Mouse (Mus musculus): ENCODE measurements around the gene Psg22. TPM values are rescaled to one million over a fixed set of nuclear protein-coding genes. Genes with fewer than 3 reads are reported as not detected.
"Not testable (repeated sequence)": the region's sequence is repeated elsewhere in the genome, so short reads cannot be mapped to it uniquely, and the experiment has no call there.

Psg22 gene
- total and polyA plus RNA-seq, 2 experiments from 2014 or later, result not detected

GRCm38 (mm10) chr7:18728391-18728790 is 10.5 kb downstream of the Psg22 start:
- ATAC-seq, result no peak
- H3K9me3 ChIP-seq (ENCODE audit: low read length), result no peaks in the 10 kb centered on the region
- H3K27ac ChIP-seq (ENCODE audit: low read depth, low read length), result no peak overlapping the region
- H3K4me1 ChIP-seq (ENCODE audit: insufficient read depth), result no peaks in the 10 kb centered on the region
- no peak overlapping the region for H3K4me3 ChIP-seq (ENCODE audit: low read depth, low read length)
- WGBS, result 66% methylated on average over 1 of the region's 1 CpGs
- H3K9ac ChIP-seq, result no peak overlapping the region
- H3K27me3 ChIP-seq (ENCODE audit: insufficient read depth, low read length), result no peaks in the 10 kb centered on the region
- H3K4me2 ChIP-seq (ENCODE audit: low read depth), result no peak overlapping the region
- DNase-seq, result no peak
- no peaks in the 10 kb centered on the region for H3K36me3 ChIP-seq (ENCODE audit: insufficient read depth)
- TF ChIP-seq CTCF (IDR thresholded peaks at IDR 0.05; ENCODE audit: low read depth), result no peak

- Histone ChIP-seq H3K4me2 (ENCODE audit: low read depth) (no peak overlapping the region), H3K36me3 (ENCODE audit: insufficient read depth) (no peaks in the 10 kb centered on the region), H3K9me3 (ENCODE audit: low read length) (no peaks in the 10 kb centered on the region), H3K27me3 (ENCODE audit: insufficient read depth, low read length) (no peaks in the 10 kb centered on the region), H3K4me1 (ENCODE audit: insufficient read depth) (no peaks in the 10 kb centered on the region), H3K27ac (ENCODE audit: low read depth, low read length) (no peak overlapping the region), H3K9ac (no peak overlapping the region), H3K4me3 (ENCODE audit: low read depth, low read length) (no peak overlapping the region)
- DNase-seq (no peak), ATAC-seq (no peak)
- TF ChIP-seq CTCF (IDR thresholded peaks at IDR 0.05; ENCODE audit: low read depth), result no peak
Observed at GRCm38 (mm10) chr7:18733111-18733510, 15.2 kb downstream of the Psg22 start.

- ATAC-seq, result no peak
- H3K4me2 ChIP-seq (ENCODE audit: low read depth), result no peak overlapping the region
- no peaks in the 10 kb centered on the region for H3K9me3 ChIP-seq (ENCODE audit: low read length)
- WGBS, result 94% methylated on average over 1 of the region's 1 CpGs
- DNase-seq, result no peak
- no peak overlapping the region for H3K4me3 ChIP-seq (ENCODE audit: low read depth, low read length)
- no peaks in the 10 kb centered on the region for H3K4me1 ChIP-seq (ENCODE audit: insufficient read depth)
- no peaks in the 10 kb centered on the region for H3K36me3 ChIP-seq (ENCODE audit: insufficient read depth)
- H3K27ac ChIP-seq (ENCODE audit: low read depth, low read length), result no peak overlapping the region
- no peak for TF ChIP-seq CTCF (IDR thresholded peaks at IDR 0.05; ENCODE audit: low read depth)
- no peaks in the 10 kb centered on the region for H3K27me3 ChIP-seq (ENCODE audit: insufficient read depth, low read length)
- no peak overlapping the region for H3K9ac ChIP-seq
Observed at GRCm38 (mm10) chr7:18734451-18734850, 16.6 kb downstream of the Psg22 start.

- Histone ChIP-seq H3K9me3 (ENCODE audit: low read length) (no peaks in the 10 kb centered on the region), H3K4me2 (ENCODE audit: low read depth) (peak overlapping the region; percentile 43), H3K36me3 (ENCODE audit: insufficient read depth) (no peaks in the 10 kb centered on the region), H3K27me3 (ENCODE audit: insufficient read depth, low read length) (no peaks in the 10 kb centered on the region), H3K9ac (peak overlapping the region; percentile 44), H3K4me1 (ENCODE audit: insufficient read depth) (no peaks in the 10 kb centered on the region), H3K4me3 (ENCODE audit: low read depth, low read length) (peak overlapping the region; percentile 28), H3K27ac (ENCODE audit: low read depth, low read length) (no peak overlapping the region)
- no peak for TF ChIP-seq CTCF (IDR thresholded peaks at IDR 0.05; ENCODE audit: low read depth)
- WGBS, result 7% methylated on average over 20 of the region's 20 CpGs
- ATAC-seq (no peak), DNase-seq (no peak)
Observed at GRCm38 (mm10) chr7:18746189-18746860, 28.4 kb downstream of the Psg22 start.

- not testable (repeated sequence) for DNase-seq; H3K4me1 ChIP-seq (ENCODE audit: insufficient read depth)
- WGBS, result 36% methylated on average over 2 of the region's 2 CpGs
Observed at GRCm38 (mm10) chr7:18747420-18747819, 29.5 kb downstream of the Psg22 start.

GRCm38 (mm10) chr7:18748994-18749895 is 31.4 kb downstream of the Psg22 start:
- ATAC-seq, result 0 out of 2 replicates have a peak, but pooled peaks have one; percentile 12
- no peak overlapping the region for H3K4me3 ChIP-seq (ENCODE audit: low read depth, low read length)
- WGBS, result 18% methylated on average over 6 of the region's 6 CpGs

More at GRCm38 (mm10) chr7:18747420-18747819, 29.5 kb downstream of the Psg22 start:
- H3K9me3 ChIP-seq (ENCODE audit: low read length); H3K27me3 ChIP-seq (ENCODE audit: insufficient read depth, low read length); H3K36me3 ChIP-seq (ENCODE audit: insufficient read depth); H3K4me3 ChIP-seq (ENCODE audit: low read depth, low read length); H3K27ac ChIP-seq (ENCODE audit: low read depth, low read length); H3K4me2 ChIP-seq (ENCODE audit: low read depth); H3K9ac ChIP-seq; ATAC-seq: not testable (repeated sequence)

GRCm38 (mm10) chr7:18749896-18750477 is 32.1 kb downstream of the Psg22 start:
- peak; percentile 95 for TF ChIP-seq CTCF (IDR thresholded peaks at IDR 0.05; ENCODE audit: low read depth)
- H3K4me3 ChIP-seq (ENCODE audit: low read depth, low read length); H3K27me3 ChIP-seq (ENCODE audit: insufficient read depth, low read length); H3K4me2 ChIP-seq (ENCODE audit: low read depth); H3K4me1 ChIP-seq (ENCODE audit: insufficient read depth); H3K27ac ChIP-seq (ENCODE audit: low read depth, low read length); H3K36me3 ChIP-seq (ENCODE audit: insufficient read depth); H3K9ac ChIP-seq; H3K9me3 ChIP-seq (ENCODE audit: low read length): not testable (repeated sequence)
- DNase-seq (peak; percentile 88), ATAC-seq (peak; percentile 94)
- 47% methylated on average over 11 of the region's 13 CpGs for WGBS

More at GRCm38 (mm10) chr7:18748994-18749895, 31.4 kb downstream of the Psg22 start:
- no peak for TF ChIP-seq CTCF (IDR thresholded peaks at IDR 0.05; ENCODE audit: low read depth)
- Histone ChIP-seq H3K4me2 (ENCODE audit: low read depth) (no peak overlapping the region), H3K27me3 (ENCODE audit: insufficient read depth, low read length) (no peaks in the 10 kb centered on the region), H3K4me1 (ENCODE audit: insufficient read depth) (no peaks in the 10 kb centered on the region), H3K27ac (ENCODE audit: low read depth, low read length) (no peak overlapping the region), H3K9me3 (ENCODE audit: low read length) (no peaks in the 10 kb centered on the region), H3K36me3 (ENCODE audit: insufficient read depth) (no peaks in the 10 kb centered on the region), H3K9ac (no peak overlapping the region)
- no peak for DNase-seq

- not testable (repeated sequence) for H3K9ac ChIP-seq; H3K27ac ChIP-seq (ENCODE audit: low read depth, low read length); ATAC-seq; H3K27me3 ChIP-seq (ENCODE audit: insufficient read depth, low read length); H3K4me3 ChIP-seq (ENCODE audit: low read depth, low read length); H3K36me3 ChIP-seq (ENCODE audit: insufficient read depth); H3K9me3 ChIP-seq (ENCODE audit: low read length); H3K4me2 ChIP-seq (ENCODE audit: low read depth); H3K4me1 ChIP-seq (ENCODE audit: insufficient read depth); DNase-seq
- WGBS, result 92% methylated on average over 7 of the region's 7 CpGs
Observed at GRCm38 (mm10) chr7:18760152-18760551, 42.3 kb downstream of the Psg22 start.

GRCm38 (mm10) chr7:18762885-18763284 is 45.0 kb downstream of the Psg22 start:
- not testable (repeated sequence) for H3K27ac ChIP-seq (ENCODE audit: low read depth, low read length)

More at GRCm38 (mm10) chr7:18762885-18763284, 45.0 kb downstream of the Psg22 start:
- not testable (repeated sequence) for H3K36me3 ChIP-seq (ENCODE audit: insufficient read depth); H3K9ac ChIP-seq; H3K4me1 ChIP-seq (ENCODE audit: insufficient read depth); DNase-seq; H3K4me3 ChIP-seq (ENCODE audit: low read depth, low read length); H3K9me3 ChIP-seq (ENCODE audit: low read length); H3K27me3 ChIP-seq (ENCODE audit: insufficient read depth, low read length); ATAC-seq; H3K4me2 ChIP-seq (ENCODE audit: low read depth)
- 13% methylated on average over 1 of the region's 2 CpGs for WGBS

Data from forebrain, postnatal 0 days (tissue).